8 mouse cellular contexts compared by ENCODE assay signal in genomic region chr5:139345364-139345714, GRCm38 (mm10). TPM values are rescaled to one million over a fixed set of nuclear protein-coding genes. Genes with fewer than 3 reads are reported as not detected.
DNase-seq lines count a peak whose midpoint lies in the region; ATAC-seq and TF ChIP-seq lines count a peak whose summit lies in the region.

No protein-coding gene starts in this region.

- H3K4me3 ChIP-seq in liver, adult 2 months (ENCODE audit: insufficient read depth, low read depth, low read length), result no peak overlapping the region
- peak overlapping the region; percentile 93 for H3K4me3 ChIP-seq in limb, embryonic 11.5 days (ENCODE audit: low read depth, low read length)
- peak overlapping the region; percentile 43 for H3K4me3 ChIP-seq in olfactory bulb, adult 2 months (ENCODE audit: insufficient read depth, low read depth, low read length)

- H3K36me3 ChIP-seq in liver, adult 2 months (ENCODE audit: control insufficient read depth, insufficient read depth, low read length), result peaks cover 9% of the 10 kb centered on the region; the same call in 1 of the 2 replicates
- peaks cover 9% of the 10 kb centered on the region; the same call in 1 of the 2 replicates for H3K36me3 ChIP-seq in limb, embryonic 11.5 days (ENCODE audit: control insufficient read depth, insufficient read depth, low read length)

- no peak for DNase-seq in liver, adult 2 months (ENCODE audit: extremely low read depth, low read depth, low spot score)
- DNase-seq in liver, result no peak
- DNase-seq in limb, embryonic 11.5 days (ENCODE audit: low spot score), result no peak
- no peak for DNase-seq in urinary bladder, adult 2 months (ENCODE audit: low spot score)
- DNase-seq in embryo, embryonic 10.5 days (ENCODE audit: low spot score), result no peak
- no peak for DNase-seq in cerebellum, postnatal 36 days

- H3K4me1 ChIP-seq in liver, adult 2 months (ENCODE audit: control insufficient read depth, insufficient read depth, low read length), result peaks cover 17% of the 10 kb centered on the region
- H3K4me1 ChIP-seq in limb, embryonic 11.5 days (ENCODE audit: control insufficient read depth, insufficient read depth, low read length), result peaks cover 9% of the 10 kb centered on the region
- peaks cover 7% of the 10 kb centered on the region for H3K4me1 ChIP-seq in olfactory bulb, adult 2 months (ENCODE audit: control insufficient read depth, insufficient read depth, low read length)

- no peak for TF ChIP-seq POLR2A in liver, adult 2 months (IDR thresholded peaks at IDR 0.05; ENCODE audit: extremely low read depth, insufficient read depth, low read length)
- TF ChIP-seq POLR2A in olfactory bulb, adult 2 months (IDR thresholded peaks at IDR 0.05; ENCODE audit: insufficient read depth, low read depth, low read length), result no peak

- H3K9ac ChIP-seq in liver, adult 2 months (ENCODE audit: low read depth, low read length), result peak overlapping the region; percentile 40; the same call in 1 of the 2 replicates
- H3K9ac ChIP-seq in limb, embryonic 11.5 days (ENCODE audit: low read length), result no peak overlapping the region

- peaks cover 9% of the 10 kb centered on the region; the same call in 1 of the 2 replicates for H3K79me2 ChIP-seq in liver, adult 2 months (ENCODE audit: control insufficient read depth, insufficient read depth, low read length)

- H3K27ac ChIP-seq in liver, adult 2 months (replicated peaks; ENCODE audit: insufficient read depth, low read depth, low read length), result peak overlapping the region; percentile 49
- H3K27ac ChIP-seq in limb, embryonic 11.5 days (replicated peaks; ENCODE audit: low read depth, low read length), result no peak overlapping the region
- H3K27ac ChIP-seq in olfactory bulb, adult 2 months (ENCODE audit: insufficient read depth, low read depth, low read length), result no peak overlapping the region

- 5% methylated on average over 5 of the region's 5 CpGs for WGBS in liver, adult 2 months
- 9% methylated on average over 5 of the region's 5 CpGs for WGBS in limb, embryonic 11.5 days
- 8% methylated on average over 5 of the region's 5 CpGs for WGBS in olfactory bulb, adult 2 months

- ATAC-seq in erythroblast, adult 5-6 weeks (replicated peaks; ENCODE audit: low FRiP score, poor library complexity, severe bottlenecking), result peak; percentile 29
- 0 out of 2 replicates have a peak, but pooled peaks have one; percentile 28 for ATAC-seq in limb, embryonic 11.5 days (ENCODE audit: insufficient number of reproducible peaks, low FRiP score, low TSS enrichment, low read depth)

- peak overlapping the region; percentile 34 for H3K4me2 ChIP-seq in limb, embryonic 11.5 days (ENCODE audit: low read depth, severe bottlenecking)

- TF ChIP-seq CTCF in liver, adult 2 months (IDR thresholded peaks at IDR 0.05; ENCODE audit: low read depth, low read length), result no peak
- no peak for TF ChIP-seq CTCF in olfactory bulb, adult 2 months (IDR thresholded peaks at IDR 0.05; ENCODE audit: insufficient read depth, low read depth, low read length)

- no peaks in the 10 kb centered on the region for H3K27me3 ChIP-seq in liver, adult 2 months (ENCODE audit: control insufficient read depth, insufficient read depth, low read length)
- H3K27me3 ChIP-seq in limb, embryonic 11.5 days (ENCODE audit: control insufficient read depth, insufficient read depth, low read length), result no peaks in the 10 kb centered on the region

- no peaks in the 10 kb centered on the region for H3K9me3 ChIP-seq in limb, embryonic 11.5 days (ENCODE audit: control insufficient read depth, low read length)

RNA-seq across cellular contexts. Expression of gene Cox19, which starts 5.9 kb away (rescaled TPM):
- total RNA-seq in liver, adult 2 months (2014; rRNA removed), result 23.6 and 25.2 TPM in 2 replicates
- 82.4 and 86.1 TPM in 2 replicates for polyA plus RNA-seq in liver, adult 2 months (2012; rRNA removed)
- total RNA-seq in erythroblast, adult 5-6 weeks (2015; ENCODE audit: low replicate concordance), result 4.2 and 6.5 TPM in 2 replicates
- 7.7 and 8.8 TPM in 2 replicates for total RNA-seq in erythroblast, adult 5-6 weeks (2017; ENCODE audit: low replicate concordance)
- 117 and 120 TPM in 2 replicates for polyA plus RNA-seq in limb, embryonic 11.5 days (2014; fragmentation: Nextera tagmentation; extraction: Ambion mirVana)
- not detected in 2 replicates for polyA plus RNA-seq in olfactory bulb, adult 2 months (2012; ENCODE audit: insufficient read depth, insufficient read length, low replicate concordance, missing spikeins)
- polyA plus RNA-seq in urinary bladder, adult 2 months (2012; rRNA removed), result 45.3 and 52.4 TPM in 2 replicates

RNA-seq across cellular contexts. Expression of gene Cyp2w1, which starts 7.1 kb away (rescaled TPM):
- not detected in 2 replicates for total RNA-seq in liver, adult 2 months (2014; rRNA removed)
- polyA plus RNA-seq in liver, adult 2 months (2012; rRNA removed), result not detected in 2 replicates
- not detected in 2 replicates for total RNA-seq in erythroblast, adult 5-6 weeks (2015; ENCODE audit: low replicate concordance)
- total RNA-seq in erythroblast, adult 5-6 weeks (2017; ENCODE audit: low replicate concordance), result not detected in 2 replicates
- polyA plus RNA-seq in limb, embryonic 11.5 days (2014; fragmentation: Nextera tagmentation; extraction: Ambion mirVana), result not detected in 2 replicates
- polyA plus RNA-seq in olfactory bulb, adult 2 months (2012; ENCODE audit: insufficient read depth, insufficient read length, low replicate concordance, missing spikeins), result not detected in 2 replicates
- not detected in 2 replicates for polyA plus RNA-seq in urinary bladder, adult 2 months (2012; rRNA removed)

RNA-seq across cellular contexts. Expression of gene Adap1, which starts 19.9 kb away (rescaled TPM):
- 1.5 TPM in 2 replicates for total RNA-seq in liver, adult 2 months (2014; rRNA removed)
- 0.60 and 1.3 TPM in 2 replicates for polyA plus RNA-seq in liver, adult 2 months (2012; rRNA removed)
- total RNA-seq in erythroblast, adult 5-6 weeks (2015; ENCODE audit: low replicate concordance), result 8.3 and 11.9 TPM in 2 replicates
- total RNA-seq in erythroblast, adult 5-6 weeks (2017; ENCODE audit: low replicate concordance), result 5.4 and 9.1 TPM in 2 replicates
- polyA plus RNA-seq in limb, embryonic 11.5 days (2014; fragmentation: Nextera tagmentation; extraction: Ambion mirVana), result 0.17 and 0.69 TPM in 2 replicates
- polyA plus RNA-seq in olfactory bulb, adult 2 months (2012; ENCODE audit: insufficient read depth, insufficient read length, low replicate concordance, missing spikeins), result not detected in 2 replicates
- polyA plus RNA-seq in urinary bladder, adult 2 months (2012; rRNA removed), result 45.4 and 46.6 TPM in 2 replicates

RNA-seq across cellular contexts. Expression of gene Gpr146, which starts 32.2 kb away (rescaled TPM):
- total RNA-seq in liver, adult 2 months (2014; rRNA removed), result 36.5 and 57.1 TPM in 2 replicates
- polyA plus RNA-seq in liver, adult 2 months (2012; rRNA removed), result 43.5 and 70.7 TPM in 2 replicates
- total RNA-seq in erythroblast, adult 5-6 weeks (2015; ENCODE audit: low replicate concordance), result 27.3 and 37.2 TPM in 2 replicates
- 49.4 and 58.3 TPM in 2 replicates for total RNA-seq in erythroblast, adult 5-6 weeks (2017; ENCODE audit: low replicate concordance)
- 1.9 and 2.3 TPM in 2 replicates for polyA plus RNA-seq in limb, embryonic 11.5 days (2014; fragmentation: Nextera tagmentation; extraction: Ambion mirVana)
- polyA plus RNA-seq in olfactory bulb, adult 2 months (2012; ENCODE audit: insufficient read depth, insufficient read length, low replicate concordance, missing spikeins), result not detected in 2 replicates
- polyA plus RNA-seq in urinary bladder, adult 2 months (2012; rRNA removed), result 16.4 and 22.2 TPM in 2 replicates

RNA-seq across cellular contexts. Expression of gene C130050O18Rik, which starts 59.7 kb away (rescaled TPM):
- total RNA-seq in liver, adult 2 months (2014; rRNA removed), result 0.18 and 0.54 TPM in 2 replicates
- polyA plus RNA-seq in liver, adult 2 months (2012; rRNA removed), result 0.56 and 1.6 TPM in 2 replicates
- 1.9 and 2.1 TPM in 2 replicates for total RNA-seq in erythroblast, adult 5-6 weeks (2015; ENCODE audit: low replicate concordance)
- total RNA-seq in erythroblast, adult 5-6 weeks (2017; ENCODE audit: low replicate concordance), result 2.9 and 4.3 TPM in 2 replicates
- polyA plus RNA-seq in limb, embryonic 11.5 days (2014; fragmentation: Nextera tagmentation; extraction: Ambion mirVana), result 0.62 and 0.89 TPM in 2 replicates
- not detected in 2 replicates for polyA plus RNA-seq in olfactory bulb, adult 2 months (2012; ENCODE audit: insufficient read depth, insufficient read length, low replicate concordance, missing spikeins)
- 0.65 and 0.96 TPM in 2 replicates for polyA plus RNA-seq in urinary bladder, adult 2 months (2012; rRNA removed)

Comparison
In these comparisons a context has a peak if more than half of its experiments do, and no peak if none do; other contexts are left out.
1. RNA of gene Cox19, which starts 5.9 kb away (polyA plus RNA-seq): 117 to 120 TPM in limb, embryonic 11.5 days, 82.4 to 86.1 TPM in liver, adult 2 months and 45.3 to 52.4 TPM in urinary bladder, adult 2 months; not detected in olfactory bulb, adult 2 months; every median in the first group is over 10 times any median in the second.